Mouse (Mus musculus): ENCODE measurements around the gene Pdc.

Pdc gene

DNA sequence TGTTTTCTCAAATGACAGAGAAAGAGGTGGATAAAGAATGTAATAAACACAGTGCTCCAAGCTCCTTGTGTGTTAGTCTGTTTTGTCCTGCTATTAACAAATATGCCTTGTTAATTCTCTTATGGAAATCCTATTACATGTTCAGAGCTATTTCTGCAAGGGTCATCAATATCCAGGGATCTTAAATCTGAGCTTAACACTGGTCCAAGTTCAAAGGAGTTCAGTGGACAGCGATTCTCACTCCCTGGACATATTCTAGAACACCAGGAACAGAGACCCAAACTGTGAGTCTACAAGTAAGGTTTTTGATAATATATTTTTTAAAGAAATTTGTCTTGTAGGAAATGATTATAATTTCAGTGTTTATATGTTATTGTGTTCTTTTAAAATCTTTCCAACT, at the start of gene Pdc:
Gene Pdc (plus strand): TSS at position 213 of the 400 bp plus-strand sequence.
- WGBS: 93% methylated on average over 1 of the region's 1 CpGs

DNA sequence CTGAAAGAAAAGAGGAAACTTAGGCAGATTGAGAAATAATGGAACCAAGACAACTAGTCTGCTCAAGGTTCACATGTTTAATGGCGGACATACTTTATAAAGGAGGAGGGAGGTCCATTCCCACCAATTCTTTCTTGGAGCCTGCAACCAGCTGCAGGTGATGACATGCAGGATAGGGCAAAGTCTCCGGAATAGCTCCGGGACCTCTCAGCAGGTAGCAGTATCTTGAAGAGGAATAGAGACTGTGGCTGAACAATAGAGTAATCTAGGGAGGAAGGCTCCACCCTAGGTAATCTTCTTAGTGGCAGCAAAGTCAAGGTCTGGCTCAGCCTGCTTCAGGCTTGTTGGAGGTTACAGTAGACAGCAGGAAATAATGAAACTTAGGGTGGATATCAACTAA, 25.2 kb upstream of the Pdc start:
- 79% methylated on average over 3 of the region's 3 CpGs for WGBS

GRCm38 (mm10) chr1:150307599-150307998, 11.6 kb upstream of the Pdc start:
- 40% methylated on average over 1 of the region's 1 CpGs for WGBS

DNA sequence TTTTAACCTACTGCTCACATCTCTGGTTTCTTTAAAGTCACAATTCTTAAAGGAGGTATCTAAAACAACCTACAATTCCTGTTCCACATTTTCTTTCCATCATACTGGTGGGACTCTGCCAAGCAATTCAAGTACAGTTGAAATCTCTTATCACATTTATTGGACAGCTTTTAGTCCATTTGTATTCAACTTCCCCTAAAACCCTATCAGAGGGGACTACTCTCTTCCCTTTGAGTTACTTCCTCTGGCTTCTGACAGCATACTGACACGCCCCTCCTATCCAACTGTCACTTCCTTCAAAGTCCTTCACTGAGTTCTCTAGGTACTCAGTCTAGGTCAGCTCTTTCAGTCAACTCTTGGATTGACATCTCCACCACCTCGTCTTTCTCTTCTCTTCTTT, 15.9 kb downstream of the Pdc start:
- 87% methylated on average over 2 of the region's 2 CpGs for WGBS

GRCm38 (mm10) chr1:150360864-150361263, 41.6 kb downstream of the Pdc start:
- 89% methylated on average over 1 of the region's 1 CpGs for WGBS

GRCm38 (mm10) chr1:150372895-150373294, 53.7 kb downstream of the Pdc start:
- 76% methylated on average over 3 of the region's 3 CpGs for WGBS

DNA sequence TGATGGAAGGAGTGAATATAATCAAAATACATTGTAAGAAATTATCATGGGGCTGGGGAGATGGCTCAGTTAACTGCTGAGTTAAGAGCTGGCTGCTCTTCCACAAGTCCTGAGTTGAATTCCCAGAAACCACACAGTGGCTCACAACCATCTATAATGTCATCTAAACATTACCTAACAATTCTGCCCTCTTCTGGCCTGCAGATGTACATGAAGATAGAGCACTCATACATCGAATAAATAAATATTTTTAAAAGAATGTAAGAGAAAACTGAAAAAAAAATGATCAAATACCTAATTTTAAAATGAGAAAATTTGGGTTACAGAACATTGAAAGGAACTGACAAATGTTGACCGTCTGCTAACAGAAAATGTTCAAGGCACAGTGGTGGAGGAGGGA, 55.0 kb downstream of the Pdc start:
- whole genome bisulfite sequencing: 75% methylated on average over 2 of the region's 2 CpGs
